Mouse (Mus musculus) effector memory CD4-positive, alpha-beta T cell, adult 5 months (primary cell): ENCODE results near the gene Tmprss11c. TPM values are rescaled to one million over a fixed set of nuclear protein-coding genes. Genes with fewer than 3 reads are reported as not detected.

Experiments used
- polyA plus RNA-seq: library from polyadenylated mRNA; unstranded; fragments of 100-300 nt; shearing (Covaris generic); gene quantifications from one replicate; pipeline ENCODE4 v1.2.1, GENCODE M21; 2017

The Tmprss11c gene
- not detected for polyA plus RNA-seq

DNA sequence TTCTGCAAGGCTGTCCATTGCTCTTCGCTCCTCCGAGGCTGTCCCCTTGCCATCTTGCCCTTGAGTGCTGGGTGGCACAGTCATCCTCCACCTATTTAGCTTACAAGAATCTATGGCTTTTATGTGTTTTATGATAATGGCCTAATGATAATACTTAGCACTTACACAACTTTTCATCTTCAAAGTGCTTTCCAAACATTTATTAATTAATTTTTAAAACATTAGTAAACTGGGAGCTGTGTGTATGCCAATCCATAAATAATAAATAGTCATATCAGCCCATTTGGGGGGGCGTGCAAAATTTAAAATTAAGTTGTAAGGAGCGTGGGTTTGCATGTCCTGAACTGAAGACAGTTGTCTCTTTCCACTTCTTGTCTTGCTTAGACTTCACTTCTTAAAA lies at the start of gene Tmprss11c:
TSS of gene Tmprss11c (minus strand) at position 101 of the 400 bp plus-strand sequence.

DNA sequence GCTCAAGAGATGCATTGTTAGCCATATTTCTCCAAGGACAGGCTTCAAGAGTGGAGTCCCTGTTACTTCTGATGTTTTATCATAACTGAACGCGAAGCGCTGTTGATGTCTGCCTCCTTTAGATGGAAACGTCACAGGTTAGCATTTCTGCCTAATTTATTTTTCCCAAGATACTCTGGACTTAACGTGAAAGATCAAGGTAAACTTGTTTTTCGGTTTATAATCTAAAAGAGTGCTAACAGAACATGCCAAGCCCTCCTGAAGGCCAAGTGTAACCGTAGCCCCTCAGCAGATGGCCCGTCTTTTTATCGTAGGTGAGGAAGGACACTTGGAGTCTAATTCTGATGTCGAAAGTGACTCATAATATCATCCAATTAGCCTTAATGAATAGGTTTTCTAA lies 91.3 kb downstream of the Tmprss11c start, which contains the start of gene Gnrhr:
TSS of gene Gnrhr (minus strand) at position 101 of the 400 bp plus-strand sequence.

Other genes starting within 250 kb of the Tmprss11c start
- 18.6 TPM for gene Cenpc1, start 223.7 kb downstream of the Tmprss11c start, polyA plus RNA-seq
- 72.9 TPM for gene Stap1, start 217.6 kb downstream of the Tmprss11c start, polyA plus RNA-seq
- gene Uba6, start 116.5 kb downstream of the Tmprss11c start, polyA plus RNA-seq: 26.4 TPM
- not detected for gene Gnrhr, start 91.4 kb downstream of the Tmprss11c start, polyA plus RNA-seq
- 0.39 TPM for gene Tmprss11d, start 84.1 kb upstream of the Tmprss11c start, polyA plus RNA-seq
- 0.20 TPM for gene Tmprss11a, start 179.7 kb upstream of the Tmprss11c start, polyA plus RNA-seq
- not detected for gene Tmprss11g, start 229.3 kb upstream of the Tmprss11c start, polyA plus RNA-seq